Mouse (Mus musculus) limb, embryonic 13.5 days (tissue): ENCODE measurements around the gene Ccl1. TPM values are rescaled to one million over a fixed set of nuclear protein-coding genes. Genes with fewer than 3 reads are reported as not detected.
A peak's percentile ranks its signal among the peaks of the same experiment; 100 is the strongest.

Experiments
- ATAC-seq: fragments of 200-750 bp; cut with Nextera tagmentation; 2 replicates; pipeline ENCODE4 v1.8.0; 2017; ENCODE audit warnings: low read depth, moderate number of reproducible peaks, moderate TSS enrichment; ENCODE audit not compliant: low FRiP score
- H3K27ac ChIP-seq: fragments of 300-500 bp; sonication (generic); 2 replicates; pipeline ENCODE4 v1.5.1; 2015; ENCODE audit warnings: inconsistent platforms, mild to moderate bottlenecking, moderate library complexity
- H3K27me3 ChIP-seq: fragments of 300-500 bp; sonication (generic); 2 replicates; pipeline ENCODE4 v1.6.1; 2015; ENCODE audit warnings: mild to moderate bottlenecking, inconsistent platforms
- H3K36me3 ChIP-seq: fragments of 300-500 bp; sonication (generic); 2 replicates; pipeline ENCODE4 v1.6.1; 2015; ENCODE audit warnings: inconsistent platforms, mild to moderate bottlenecking, moderate library complexity
- H3K4me1 ChIP-seq: fragments of 300-500 bp; sonication (generic); 2 replicates; pipeline ENCODE4 v1.6.1; 2015; ENCODE audit warnings: inconsistent platforms
- H3K4me2 ChIP-seq: fragments of 300-500 bp; sonication (generic); replicated peaks from 2 replicates; pipeline ENCODE4 v1.6.1; 2015; ENCODE audit warnings: inconsistent platforms, mild to moderate bottlenecking, moderate library complexity
- H3K4me3 ChIP-seq: fragments of 300-500 bp; sonication (generic); 2 replicates; pipeline ENCODE4 v1.5.1; 2015; ENCODE audit warnings: moderate library complexity, mild to moderate bottlenecking, inconsistent platforms
- H3K9ac ChIP-seq: fragments of 300-500 bp; sonication (generic); 2 replicates; pipeline ENCODE4 v1.6.1; 2015; ENCODE audit warnings: mild to moderate bottlenecking, inconsistent platforms
- H3K9me3 ChIP-seq: fragments of 300-500 bp; sonication (generic); 2 replicates; pipeline ENCODE4 v1.6.1; 2016; ENCODE audit warnings: inconsistent platforms
- WGBS: fragments of 180-500 bp; shearing (Covaris S2); methylation state at CpG from one replicate; pipeline ENCODE4 v1.1.7; 2015; 5-methylcytosine and 5-hydroxymethylcytosine counted together
- polyA plus RNA-seq: library from polyadenylated mRNA; unstranded; fragments of >200 nt; fragmentation: Nextera tagmentation; extraction: Ambion mirVana; gene quantifications from 2 replicates; pipeline ENCODE4 v1.2.1, GENCODE M21; 2015

Ccl1 gene
- polyA plus RNA-seq, 1 experiment from 2014 or later: not detected

DNA sequence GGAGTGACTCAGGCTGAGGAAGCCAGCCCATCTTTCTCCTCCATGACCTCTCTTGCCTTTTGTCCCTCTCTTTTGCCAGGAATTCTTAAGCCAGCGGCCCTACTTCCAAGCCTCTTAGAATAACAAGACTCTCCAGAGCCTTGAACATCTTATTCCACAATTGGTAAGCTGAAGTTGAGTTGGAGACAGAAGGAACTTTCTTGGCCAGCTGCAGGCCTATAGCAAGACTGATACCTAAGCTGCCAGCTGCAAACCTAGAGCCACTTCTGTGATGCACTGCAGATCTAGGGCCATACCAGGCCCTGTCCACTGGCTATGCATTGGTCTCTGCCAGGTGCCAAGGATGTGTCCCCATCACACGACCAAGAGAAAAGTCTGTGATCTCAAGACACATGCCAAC lies 132.0 kb downstream of the Ccl1 start:
- H3K4me2 ChIP-seq: no peak overlapping the region
- peaks cover 6% of the 10 kb centered on the region for H3K27me3 ChIP-seq
- no peak for ATAC-seq
- H3K27ac ChIP-seq: no peak overlapping the region
- H3K36me3 ChIP-seq: no peaks in the 10 kb centered on the region
- no peaks in the 10 kb centered on the region for H3K4me1 ChIP-seq
- 84% methylated on average over 2 of the region's 2 CpGs for WGBS
- 0 out of 2 replicates have a peak, but pooled peaks cover 3% of the 10 kb centered on the region for H3K9me3 ChIP-seq
- no peak overlapping the region for H3K9ac ChIP-seq
- no peak overlapping the region for H3K4me3 ChIP-seq

DNA sequence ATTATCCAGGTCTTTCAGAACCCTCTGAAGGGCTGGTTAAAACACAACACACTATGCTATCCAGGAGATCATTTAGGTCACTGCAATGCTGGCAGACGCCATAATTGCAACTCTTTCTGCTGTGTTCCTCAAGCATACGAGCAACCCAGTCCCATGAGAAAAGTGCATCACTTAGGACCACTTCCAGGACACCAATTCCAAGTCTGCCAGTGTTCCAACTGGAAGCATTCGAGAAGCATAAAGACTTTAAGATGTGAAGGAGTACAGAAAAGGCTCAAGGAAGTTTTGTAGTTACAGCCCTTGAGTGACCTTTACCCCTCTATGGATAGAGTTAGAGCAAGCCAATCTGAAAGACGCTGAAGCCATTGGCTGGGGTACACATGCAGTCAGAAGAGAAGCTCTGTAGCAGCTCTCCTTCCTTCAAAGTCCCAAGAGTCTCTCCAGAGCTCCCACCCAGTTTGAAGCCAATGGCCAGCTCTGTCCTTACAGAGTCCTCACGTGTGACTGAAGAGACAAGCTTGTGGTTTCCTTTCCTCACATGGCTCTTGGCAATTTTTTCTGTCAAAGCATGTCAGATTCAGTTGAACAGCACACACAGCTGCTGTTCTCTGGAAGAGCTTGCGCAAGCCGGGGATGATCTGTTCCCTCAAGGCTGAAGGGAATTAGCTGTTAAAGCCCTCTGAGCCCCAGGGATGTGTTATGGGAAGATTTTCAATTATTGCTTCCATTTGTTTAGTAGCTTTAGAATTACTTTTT lies 134.0 kb downstream of the Ccl1 start:
- no peak overlapping the region for H3K4me3 ChIP-seq
- no peaks in the 10 kb centered on the region for H3K4me1 ChIP-seq
- H3K36me3 ChIP-seq: no peaks in the 10 kb centered on the region
- 0 out of 2 replicates have a peak, but pooled peaks cover 3% of the 10 kb centered on the region for H3K9me3 ChIP-seq
- no peak overlapping the region for H3K9ac ChIP-seq
- no peak overlapping the region for H3K4me2 ChIP-seq
- H3K27ac ChIP-seq: no peak overlapping the region
- 63% methylated on average over 7 of the region's 7 CpGs for WGBS
- no peaks in the 10 kb centered on the region for H3K27me3 ChIP-seq
- no peak for ATAC-seq

- H3K4me2 ChIP-seq: no peak overlapping the region
- WGBS: 91% methylated on average over 4 of the region's 4 CpGs
- H3K9me3 ChIP-seq: 0 out of 2 replicates have a peak, but pooled peaks cover 3% of the 10 kb centered on the region
- no peak overlapping the region for H3K9ac ChIP-seq
- no peak overlapping the region for H3K4me3 ChIP-seq
- no peaks in the 10 kb centered on the region for H3K36me3 ChIP-seq
- no peak overlapping the region for H3K27ac ChIP-seq
- no peaks in the 10 kb centered on the region for H3K27me3 ChIP-seq
- no peak for ATAC-seq
- H3K4me1 ChIP-seq: no peaks in the 10 kb centered on the region
Observed at GRCm38 (mm10) chr11:82169456-82169855, 136.0 kb downstream of the Ccl1 start.

GRCm38 (mm10) chr11:82168308-82168707 lies 137.2 kb downstream of the Ccl1 start:
- Histone ChIP-seq H3K4me3 (no peak overlapping the region), H3K36me3 (no peaks in the 10 kb centered on the region), H3K27me3 (no peaks in the 10 kb centered on the region), H3K4me2 (no peak overlapping the region), H3K9me3 (0 out of 2 replicates have a peak, but pooled peaks cover 3% of the 10 kb centered on the region), H3K9ac (no peak overlapping the region), H3K27ac (no peak overlapping the region), H3K4me1 (no peaks in the 10 kb centered on the region)
- 96% methylated on average over 2 of the region's 2 CpGs for WGBS
- ATAC-seq: no peak

DNA sequence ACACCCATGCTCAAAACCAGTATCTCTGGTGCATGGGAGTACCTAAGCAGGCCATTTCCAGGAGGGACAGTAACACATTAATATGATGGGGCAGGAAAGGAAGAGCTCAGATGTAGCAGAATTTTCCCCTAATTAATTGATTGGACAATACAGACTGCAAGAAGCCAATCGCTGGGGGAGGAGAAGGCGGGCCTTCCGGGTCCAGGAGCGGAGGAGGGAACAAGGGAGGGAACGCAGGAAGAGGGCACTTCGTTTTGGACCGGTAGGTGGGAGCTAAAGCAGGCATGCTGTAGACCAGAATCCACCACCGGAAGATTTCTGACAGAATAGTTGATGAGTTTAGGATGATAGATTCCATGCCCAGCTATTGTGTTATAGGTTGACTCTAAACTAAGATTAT lies 142.2 kb downstream of the Ccl1 start:
- Histone ChIP-seq H3K9ac (no peak overlapping the region), H3K4me1 (no peaks in the 10 kb centered on the region)
- WGBS: 69% methylated on average over 8 of the region's 8 CpGs

DNA sequence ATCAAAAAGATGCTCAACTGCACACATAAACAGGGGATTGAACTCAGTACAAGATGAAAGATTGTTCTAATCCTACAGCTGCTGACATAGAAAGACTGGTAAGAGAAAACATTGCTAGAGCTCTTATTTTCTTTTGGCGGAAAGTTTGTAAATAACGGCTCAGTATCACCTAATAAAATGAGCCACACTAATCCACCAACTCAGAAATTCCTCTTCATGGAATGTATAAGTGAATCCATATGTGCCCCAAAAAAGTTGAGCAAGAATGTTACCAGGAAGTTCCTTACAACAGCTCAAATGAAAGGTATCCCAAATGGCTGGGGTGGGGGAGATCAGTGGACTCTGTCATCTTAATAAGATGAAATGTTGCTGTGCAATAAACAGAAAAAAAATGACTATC lies 146.4 kb downstream of the Ccl1 start:
- no peak for ATAC-seq
- H3K27ac ChIP-seq: no peak overlapping the region
- no peaks in the 10 kb centered on the region for H3K27me3 ChIP-seq
- H3K9me3 ChIP-seq: no peaks in the 10 kb centered on the region
- no peak overlapping the region for H3K4me3 ChIP-seq
- no peak overlapping the region for H3K4me2 ChIP-seq
- no peak overlapping the region for H3K9ac ChIP-seq
- no peaks in the 10 kb centered on the region for H3K36me3 ChIP-seq
- no peaks in the 10 kb centered on the region for H3K4me1 ChIP-seq
- 10% methylated on average over 2 of the region's 2 CpGs for WGBS

More for the DNA sequence above, 142.2 kb downstream of the Ccl1 start:
- H3K27me3 ChIP-seq: no peaks in the 10 kb centered on the region
- H3K27ac ChIP-seq: no peak overlapping the region
- no peak for ATAC-seq
- H3K4me3 ChIP-seq: no peak overlapping the region
- no peak overlapping the region for H3K4me2 ChIP-seq
- no peaks in the 10 kb centered on the region for H3K9me3 ChIP-seq
- H3K36me3 ChIP-seq: no peaks in the 10 kb centered on the region

DNA sequence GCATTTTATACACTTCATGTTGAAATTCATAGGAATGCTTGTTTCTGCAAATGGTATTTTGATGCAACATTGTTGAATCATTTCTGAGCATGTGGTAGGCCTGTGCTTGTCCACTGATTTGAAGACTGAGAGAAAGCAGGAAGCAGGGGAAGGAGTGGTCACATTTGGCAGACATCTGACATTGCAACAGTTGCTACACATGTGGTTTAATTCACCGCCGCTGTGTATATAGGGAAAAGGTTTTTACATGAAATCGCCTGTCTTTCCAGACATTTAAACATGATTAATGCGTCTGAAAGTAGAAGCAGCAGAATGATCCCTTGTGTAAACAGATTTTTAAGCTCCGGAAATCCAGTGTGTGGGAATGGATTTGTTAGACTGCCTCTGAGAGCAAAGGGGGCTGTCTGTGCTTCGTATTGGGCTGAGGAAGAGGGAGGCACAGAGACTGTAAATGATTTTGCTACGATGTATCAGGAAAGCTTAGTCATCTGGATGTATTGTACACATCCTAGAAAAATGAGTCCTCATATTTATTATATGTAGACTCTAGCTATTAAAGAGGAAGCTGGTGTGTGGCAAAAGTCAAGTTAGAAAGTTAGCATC lies 165.9 kb downstream of the Ccl1 start:
- Histone ChIP-seq H3K36me3 (no peaks in the 10 kb centered on the region), H3K27ac (no peak overlapping the region), H3K4me3 (no peak overlapping the region), H3K9me3 (no peaks in the 10 kb centered on the region), H3K9ac (no peak overlapping the region), H3K27me3 (no peaks in the 10 kb centered on the region), H3K4me1 (peaks cover 16% of the 10 kb centered on the region), H3K4me2 (peak overlapping the region; percentile 5; the same call in 1 of the 2 replicates)
- 24% methylated on average over 7 of the region's 7 CpGs for WGBS
- ATAC-seq: peak; percentile 82

DNA sequence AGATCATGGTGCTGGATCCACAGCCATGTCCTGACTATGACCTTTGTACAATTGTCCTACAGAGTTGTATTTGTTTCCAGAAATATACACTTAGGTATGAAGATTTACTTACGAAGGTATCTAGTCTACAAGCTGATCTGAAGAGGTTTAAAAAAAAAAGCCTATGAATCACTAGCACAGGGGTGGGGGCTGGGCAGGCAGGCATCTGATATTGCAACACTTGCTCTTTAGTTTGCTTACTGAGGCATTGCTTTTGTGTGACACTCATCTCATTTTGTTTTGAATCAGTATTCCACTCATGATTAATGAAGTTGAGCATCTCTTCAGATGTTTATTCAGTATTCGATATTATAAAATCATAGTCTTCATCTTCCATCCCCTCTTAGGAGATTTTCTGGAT lies 169.3 kb downstream of the Ccl1 start:
- peaks cover 16% of the 10 kb centered on the region for H3K4me1 ChIP-seq
- H3K36me3 ChIP-seq: no peaks in the 10 kb centered on the region
- no peaks in the 10 kb centered on the region for H3K9me3 ChIP-seq
- no peak overlapping the region for H3K9ac ChIP-seq
- H3K4me3 ChIP-seq: no peak overlapping the region
- WGBS: 89% methylated on average over 2 of the region's 2 CpGs
- H3K4me2 ChIP-seq: no peak overlapping the region
- H3K27me3 ChIP-seq: no peaks in the 10 kb centered on the region
- H3K27ac ChIP-seq: no peak overlapping the region
- ATAC-seq: no peak

DNA sequence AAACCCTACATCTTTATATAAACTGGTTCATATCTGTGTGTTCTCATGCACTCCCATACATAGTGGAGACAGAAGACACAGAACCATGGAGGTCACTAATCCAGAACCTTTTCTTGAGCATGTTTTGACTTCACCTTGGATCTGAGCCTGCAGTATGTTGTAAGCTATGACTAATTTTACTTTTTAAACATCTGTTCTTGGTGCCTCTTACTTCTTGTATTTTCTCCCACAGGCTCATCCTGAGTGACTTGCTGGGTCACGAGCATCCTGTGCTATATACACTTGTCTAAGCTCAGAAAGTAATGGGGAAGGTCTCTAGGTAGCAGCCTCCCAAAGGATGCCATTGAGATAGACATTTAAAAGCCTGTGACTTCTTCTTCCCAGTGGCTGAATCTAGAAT lies 172.5 kb downstream of the Ccl1 start:
- no peak for ATAC-seq
- Histone ChIP-seq H3K27ac (no peak overlapping the region), H3K27me3 (no peaks in the 10 kb centered on the region), H3K36me3 (no peaks in the 10 kb centered on the region), H3K4me2 (no peak overlapping the region), H3K4me3 (no peak overlapping the region), H3K4me1 (no peaks in the 10 kb centered on the region), H3K9ac (no peak overlapping the region), H3K9me3 (no peaks in the 10 kb centered on the region)
- 68% methylated on average over 1 of the region's 1 CpGs for WGBS

Other genes with a start within 250 kb of the Ccl1 start
- gene Ccl11, start 247.9 kb downstream of the Ccl1 start, polyA plus RNA-seq: 2.2 and 2.3 TPM in 2 replicates
- 3.2 and 3.7 TPM in 2 replicates for gene Ccl12, start 203.8 kb downstream of the Ccl1 start, polyA plus RNA-seq
- gene Ccl8, start 190.5 kb downstream of the Ccl1 start, polyA plus RNA-seq: not detected in 2 replicates
- 0.65 and 0.84 TPM in 2 replicates for gene Tmem132e, start 83.2 kb upstream of the Ccl1 start, polyA plus RNA-seq